Comparison of ENCODE assay signal across 7 mouse cellular contexts in genomic region chr10:41934633-41935475, GRCm38 (mm10).
DNase-seq lines count a peak whose midpoint lies in the region; ATAC-seq and TF ChIP-seq lines count a peak whose summit lies in the region.

No protein-coding gene starts in this region.

- peaks cover 38% of the 10 kb centered on the region for H3K4me1 ChIP-seq in forebrain, embryonic 10.5 days
- peaks cover 71% of the 10 kb centered on the region for H3K4me1 ChIP-seq in heart, embryonic 12.5 days (replicated peaks)
- H3K4me1 ChIP-seq in kidney, postnatal 0 days (replicated peaks; ENCODE audit: insufficient read depth, low read length): peaks cover 19% of the 10 kb centered on the region
- H3K4me1 ChIP-seq in limb, embryonic 15.5 days: peaks cover 18% of the 10 kb centered on the region

- 23% methylated on average over 21 of the region's 21 CpGs for WGBS in forebrain, embryonic 10.5 days
- 3% methylated on average over 21 of the region's 21 CpGs for WGBS in heart, embryonic 12.5 days
- 4% methylated on average over 21 of the region's 21 CpGs for WGBS in kidney, postnatal 0 days
- 25% methylated on average over 21 of the region's 21 CpGs for WGBS in limb, embryonic 15.5 days

- H3K27me3 ChIP-seq in forebrain, embryonic 10.5 days (ENCODE audit: poor library complexity, severe bottlenecking): no peaks in the 10 kb centered on the region; the same call in 1 of the 2 replicates
- H3K27me3 ChIP-seq in heart, embryonic 12.5 days (replicated peaks): no peaks in the 10 kb centered on the region
- H3K27me3 ChIP-seq in kidney, postnatal 0 days (ENCODE audit: insufficient read depth, low read length): no peaks in the 10 kb centered on the region
- no peaks in the 10 kb centered on the region for H3K27me3 ChIP-seq in limb, embryonic 15.5 days

- H3K9me3 ChIP-seq in forebrain, embryonic 10.5 days: no peaks in the 10 kb centered on the region
- 0 out of 2 replicates have a peak, but pooled peaks cover 3% of the 10 kb centered on the region for H3K9me3 ChIP-seq in heart, embryonic 12.5 days (replicated peaks)
- H3K9me3 ChIP-seq in kidney, postnatal 0 days (replicated peaks; ENCODE audit: low read length): no peaks in the 10 kb centered on the region
- H3K9me3 ChIP-seq in limb, embryonic 15.5 days: no peaks in the 10 kb centered on the region

- peak overlapping the region; percentile 36 for H3K4me3 ChIP-seq in forebrain, embryonic 10.5 days
- peak overlapping the region; percentile 29 for H3K4me3 ChIP-seq in heart, embryonic 12.5 days
- 0 out of 2 replicates have a peak overlapping the region, but pooled peaks have one; percentile 5 for H3K4me3 ChIP-seq in kidney, postnatal 0 days (replicated peaks; ENCODE audit: low read depth, low read length)
- peak overlapping the region; percentile 14 for H3K4me3 ChIP-seq in limb, embryonic 15.5 days

- H3K4me2 ChIP-seq in heart, embryonic 12.5 days: peak overlapping the region; percentile 69
- H3K4me2 ChIP-seq in kidney, postnatal 0 days (ENCODE audit: low read length): peak overlapping the region; percentile 48
- peak overlapping the region; percentile 41 for H3K4me2 ChIP-seq in limb, embryonic 15.5 days

- peak; percentile 73 for DNase-seq in brain, embryonic 18.5 days (ENCODE audit: low read depth, low spot score)
- DNase-seq in forebrain, embryonic 10.5 days (ENCODE audit: extremely low spot score, low spot score): peak; percentile 34
- DNase-seq in kidney, postnatal 0 days (ENCODE audit: low spot score): peak; percentile 81
- peak; percentile 36 for DNase-seq in neural tube, embryonic 10.5 days (ENCODE audit: extremely low spot score, low spot score)
- peak; percentile 39 to 78 for DNase-seq in urinary bladder, adult 18-20 months (ENCODE audit: low spot score in 2 of 2)

- H3K36me3 ChIP-seq in forebrain, embryonic 10.5 days (replicated peaks): no peaks in the 10 kb centered on the region
- H3K36me3 ChIP-seq in heart, embryonic 12.5 days: no peaks in the 10 kb centered on the region
- no peaks in the 10 kb centered on the region for H3K36me3 ChIP-seq in kidney, postnatal 0 days (ENCODE audit: insufficient read depth, low read length)
- no peaks in the 10 kb centered on the region for H3K36me3 ChIP-seq in limb, embryonic 15.5 days

- TF ChIP-seq CTCF in kidney, postnatal 0 days (IDR thresholded peaks at IDR 0.05; ENCODE audit: low read depth): no peak

- peak overlapping the region; percentile 78 for H3K27ac ChIP-seq in forebrain, embryonic 10.5 days
- peak overlapping the region; percentile 96 for H3K27ac ChIP-seq in heart, embryonic 12.5 days (ENCODE audit: poor library complexity, severe bottlenecking)
- peak overlapping the region; percentile 81 for H3K27ac ChIP-seq in kidney, postnatal 0 days
- peak overlapping the region; percentile 74 for H3K27ac ChIP-seq in limb, embryonic 15.5 days

- H3K9ac ChIP-seq in heart, embryonic 12.5 days: peak overlapping the region; percentile 47; the same call in 1 of the 2 replicates
- H3K9ac ChIP-seq in kidney, postnatal 0 days (ENCODE audit: low read depth, low read length): no peak overlapping the region
- no peak overlapping the region for H3K9ac ChIP-seq in limb, embryonic 15.5 days

- ATAC-seq in heart, embryonic 12.5 days (ENCODE audit: insufficient number of reproducible peaks, low FRiP score): peak; percentile 85
- ATAC-seq in kidney, postnatal 0 days (replicated peaks; ENCODE audit: low FRiP score, low read depth): peak; percentile 75
- no peak for ATAC-seq in limb, embryonic 15.5 days (ENCODE audit: insufficient number of reproducible peaks, low FRiP score, low TSS enrichment, low read depth)
